Mouse (Mus musculus): ENCODE results near the gene Itsn2.

DNA sequence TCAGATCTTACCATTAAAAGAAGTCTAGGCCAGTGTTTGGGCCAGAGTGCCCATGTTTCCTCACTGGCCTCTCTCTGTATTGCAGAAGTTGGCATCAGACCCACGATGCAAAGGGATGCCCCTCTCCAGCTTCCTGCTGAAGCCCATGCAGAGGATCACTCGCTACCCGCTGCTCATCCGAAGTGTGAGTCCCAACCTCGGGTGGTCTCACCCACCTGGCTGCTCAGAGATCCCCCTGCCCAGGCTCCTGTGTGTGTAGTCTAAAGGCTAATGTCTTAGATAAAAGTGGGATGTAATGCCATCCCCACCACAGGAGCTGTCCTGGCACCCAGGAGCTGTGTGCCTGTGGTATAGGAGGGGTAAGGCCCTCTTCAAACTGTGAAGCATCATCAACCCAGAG is 113.7 kb downstream of the Itsn2 start:
- no peak for TF ChIP-seq POLR2A (IDR thresholded peaks at IDR 0.05; ENCODE audit: extremely low read depth, insufficient read depth, low read length)
- TF ChIP-seq CTCF (IDR thresholded peaks at IDR 0.05; ENCODE audit: extremely low read depth, insufficient read depth, low read length): no peak
